8 mouse cellular contexts compared by ENCODE assay signal in genomic region chr16:84835823-84836743, GRCm38 (mm10). TPM values are rescaled to one million over a fixed set of nuclear protein-coding genes. Genes with fewer than 3 reads are reported as not detected.
A peak's percentile ranks its signal among the peaks of the same experiment; 100 is the strongest.
DNase-seq lines count a peak whose midpoint lies in the region; ATAC-seq and TF ChIP-seq lines count a peak whose summit lies in the region.

No protein-coding gene starts in this region.

- peak overlapping the region; percentile 95 for H3K9ac ChIP-seq in hindbrain, embryonic 15.5 days

- H3K9me3 ChIP-seq in hindbrain, embryonic 15.5 days: no peaks in the 10 kb centered on the region

- peaks cover 13% of the 10 kb centered on the region for H3K36me3 ChIP-seq in hindbrain, embryonic 15.5 days
- peaks cover 11% of the 10 kb centered on the region for H3K36me3 ChIP-seq in small intestine, adult 2 months (ENCODE audit: control insufficient read depth, insufficient read depth, low read length)

- H3K27ac ChIP-seq in cerebellum, adult 2 months (ENCODE audit: insufficient read depth, low read length): peak overlapping the region; percentile 58
- peak overlapping the region; percentile 95 for H3K27ac ChIP-seq in hindbrain, embryonic 15.5 days (replicated peaks)
- peak overlapping the region; percentile 95 for H3K27ac ChIP-seq in small intestine, adult 2 months (ENCODE audit: insufficient read depth, low read depth, low read length)

- WGBS in cerebellum, adult 2 months: 6% methylated on average over 29 of the region's 29 CpGs
- WGBS in hindbrain, embryonic 15.5 days: 9% methylated on average over 29 of the region's 29 CpGs
- 3% methylated on average over 29 of the region's 29 CpGs for WGBS in small intestine, adult 2 months

- no peak for TF ChIP-seq POLR2A in cerebellum, adult 2 months (IDR thresholded peaks at IDR 0.05; ENCODE audit: borderline replicate concordance, insufficient read depth, low read length)
- peak; percentile 74; the same call in 1 of the 2 replicates for TF ChIP-seq POLR2A in small intestine, adult 2 months (IDR thresholded peaks at IDR 0.05; ENCODE audit: low read depth, low read length)

- no peak for TF ChIP-seq CTCF in cerebellum, adult 2 months (IDR thresholded peaks at IDR 0.05; ENCODE audit: borderline replicate concordance, insufficient read depth, low read depth, low read length)
- TF ChIP-seq CTCF in small intestine, adult 2 months (IDR thresholded peaks at IDR 0.05; ENCODE audit: extremely low read depth, insufficient read length, insufficient replicate concordance, low read depth, low read length): no peak

- H3K4me2 ChIP-seq in hindbrain, embryonic 15.5 days: peak overlapping the region; percentile 77

- DNase-seq in cerebellum, adult 2 months: no peak
- no peak for DNase-seq in cerebellum, adult 11 months
- peak; percentile 70 for DNase-seq in c-Kit-positive CD71-positive TER-119-positive erythroid progenitor cells, embryonic 14.5 days (ENCODE audit: low spot score)
- DNase-seq in left cerebral cortex, postnatal 25 days (ENCODE audit: low spot score in 2 of 2): peak; percentile 22 to 29

- H3K4me3 ChIP-seq in cerebellum, adult 2 months (replicated peaks; ENCODE audit: insufficient read depth, low read depth, low read length): peak overlapping the region; percentile 95
- H3K4me3 ChIP-seq in hindbrain, embryonic 15.5 days: peak overlapping the region; percentile 96
- H3K4me3 ChIP-seq in small intestine, adult 2 months (ENCODE audit: low read depth, low read length): peak overlapping the region; percentile 79

- H3K4me1 ChIP-seq in cerebellum, adult 2 months (ENCODE audit: control insufficient read depth, insufficient read depth, low read length): peaks cover 8% of the 10 kb centered on the region
- H3K4me1 ChIP-seq in hindbrain, embryonic 15.5 days (replicated peaks): peaks cover 41% of the 10 kb centered on the region
- H3K4me1 ChIP-seq in small intestine, adult 2 months (ENCODE audit: control insufficient read depth, insufficient read depth, insufficient read length, low read length): 0 out of 2 replicates have a peak, but pooled peaks cover 3% of the 10 kb centered on the region

- peak; percentile 8 for ATAC-seq in frontal cortex, adult (ENCODE audit: low TSS enrichment)
- peak; percentile 53; the same call in 1 of the 2 replicates for ATAC-seq in hindbrain, embryonic 15.5 days (ENCODE audit: low FRiP score, low read depth)
- peak; percentile 26 for ATAC-seq in megakaryocyte progenitor cell, adult 5-6 weeks (replicated peaks; ENCODE audit: poor library complexity)

- intact Hi-C loops in left cerebral cortex, postnatal 25 days (cut with DNase I): loop anchor here (1.0 to 2.0 kb wide), 2 partner anchors 101 to 337 kb away; partner anchors contain the start of genes App and Mrpl39

- no peaks in the 10 kb centered on the region for H3K27me3 ChIP-seq in cerebellum, adult 2 months (ENCODE audit: control insufficient read depth, insufficient read depth, low read length)
- H3K27me3 ChIP-seq in hindbrain, embryonic 15.5 days: no peaks in the 10 kb centered on the region
- no peaks in the 10 kb centered on the region for H3K27me3 ChIP-seq in small intestine, adult 2 months (ENCODE audit: control insufficient read depth, insufficient read depth, low read length)

RNA-seq across cellular contexts. Expression of gene Atp5j, which starts 0.7 kb away (rescaled TPM):
- 446 and 451 TPM in 2 replicates for polyA plus RNA-seq in cerebellum, adult 2 months (2012; rRNA removed)
- 767 and 825 TPM in 2 replicates for polyA plus RNA-seq in hindbrain, embryonic 15.5 days (2015; fragmentation: Nextera tagmentation; extraction: Ambion mirVana)
- total RNA-seq in left cerebral cortex, postnatal 25 days (2021): 100 to 1,000 TPM; 390 to 391 TPM
- 461 and 468 TPM in 2 replicates for total RNA-seq in megakaryocyte progenitor cell, adult 5-6 weeks (2015)
- total RNA-seq in megakaryocyte progenitor cell, adult 5-6 weeks (2017): 318 and 331 TPM in 2 replicates
- 90.0 and 123 TPM in 2 replicates for polyA plus RNA-seq in small intestine, adult 2 months (2012; rRNA removed)

RNA-seq across cellular contexts. Expression of gene Gabpa, which starts 1.4 kb away (rescaled TPM):
- polyA plus RNA-seq in cerebellum, adult 2 months (2012; rRNA removed): 18.7 and 20.6 TPM in 2 replicates
- 17.5 and 18.4 TPM in 2 replicates for polyA plus RNA-seq in hindbrain, embryonic 15.5 days (2015; fragmentation: Nextera tagmentation; extraction: Ambion mirVana)
- total RNA-seq in left cerebral cortex, postnatal 25 days (2021): 10 to 100 TPM; 19.8 to 24.7 TPM
- 63.9 and 78.2 TPM in 2 replicates for total RNA-seq in megakaryocyte progenitor cell, adult 5-6 weeks (2015)
- total RNA-seq in megakaryocyte progenitor cell, adult 5-6 weeks (2017): 65.1 and 81.3 TPM in 2 replicates
- polyA plus RNA-seq in small intestine, adult 2 months (2012; rRNA removed): 1.9 and 4.9 TPM in 2 replicates

Comparison
In these comparisons a context has a peak if more than half of its experiments do, and no peak if none do; other contexts are left out.
1. DNase-seq: peak in c-Kit-positive CD71-positive TER-119-positive erythroid progenitor cells, embryonic 14.5 days (single experiment) and left cerebral cortex, postnatal 25 days (2 of 2); none in cerebellum, adult 2 months (0 of 2) and cerebellum, adult 11 months (single experiment).
2. Peak in every context shown above with its lines, with median percentiles within 50 percentile points of each other: H3K27ac ChIP-seq, H3K4me3 ChIP-seq and ATAC-seq.